Mouse (Mus musculus): ENCODE measurements around the gene Pctp.

GRCm38 (mm10) chr11:89996856-89997255, 5.8 kb downstream of the Pctp start:
- no peak for TF ChIP-seq CTCF (IDR thresholded peaks at IDR 0.05 in 2 of 3, conservative IDR thresholded peaks at IDR 0.05 in 1 of 3; ENCODE audit: control insufficient read depth in 1 of 3, insufficient read depth in 1 of 3, low read depth in 2 of 3, low read length in 3 of 3, poor library complexity in 1 of 3, severe bottlenecking in 1 of 3)
- TF ChIP-seq POLR2A (IDR thresholded peaks at IDR 0.05; ENCODE audit: control insufficient read depth in 1 of 2, insufficient read depth in 1 of 2, low read depth in 1 of 2, low read length in 2 of 2, poor library complexity in 1 of 2): no peak
- no peak for TF ChIP-seq TBP (IDR thresholded peaks at IDR 0.05; ENCODE audit: low read depth, low read length)
- TF ChIP-seq POLR2AphosphoS2 (IDR thresholded peaks at IDR 0.05; ENCODE audit: low read length): no peak
- no peak for TF ChIP-seq UBTF (IDR thresholded peaks at IDR 0.05; ENCODE audit: borderline replicate concordance, insufficient read depth, low read depth, low read length)
- TF ChIP-seq USF2 (IDR thresholded peaks at IDR 0.05; ENCODE audit: borderline replicate concordance in 1 of 2, insufficient read depth in 1 of 2, low read depth in 1 of 2, low read length in 2 of 2): no peak
